8 mouse cellular contexts compared by ENCODE assay signal in the genomic region with DNA sequence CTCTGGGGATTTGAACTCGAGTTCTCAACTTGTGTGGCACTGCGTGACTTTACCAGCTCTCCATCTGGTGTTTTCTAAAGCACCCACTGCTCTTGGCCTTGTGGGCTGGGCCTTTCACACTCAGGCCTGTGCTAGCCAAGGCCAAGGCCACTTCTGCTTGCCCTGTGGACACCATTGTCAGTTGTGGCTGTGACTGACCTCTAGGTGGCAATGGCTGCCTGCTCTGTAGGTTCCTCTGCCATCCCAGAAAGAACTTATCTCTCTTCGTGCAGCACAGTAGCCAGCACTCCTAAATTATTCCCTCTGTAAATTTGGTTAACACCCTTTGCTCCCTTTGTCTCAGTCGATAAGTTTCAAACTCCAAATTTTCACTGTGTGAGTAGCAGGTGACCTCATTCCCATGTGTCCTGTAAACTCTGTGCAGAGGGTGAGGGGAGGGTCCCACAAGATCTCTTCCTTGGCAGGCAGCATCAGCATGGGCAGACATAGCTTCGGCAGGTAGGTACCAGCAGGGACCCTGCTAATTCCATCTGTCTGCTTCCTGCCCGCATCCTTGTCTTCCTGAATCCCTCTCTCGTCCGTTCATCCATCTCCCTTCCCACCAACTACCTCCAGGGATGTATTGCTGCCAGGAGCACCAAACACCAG.
DNase-seq lines count a peak whose midpoint lies in the region; ATAC-seq and TF ChIP-seq lines count a peak whose summit lies in the region.

No protein-coding gene starts in this region.

- H3K4me2 ChIP-seq in hindbrain, embryonic 16.5 days (ENCODE audit: low read length) = no peak overlapping the region
- no peak overlapping the region for H3K4me2 ChIP-seq in limb, embryonic 14.5 days (replicated peaks; ENCODE audit: low read depth, low read length, severe bottlenecking)
- H3K4me2 ChIP-seq in neural tube, embryonic 15.5 days = no peak overlapping the region

- peak; percentile 17 for DNase-seq in gastrocnemius, postnatal 14 days
- no peak for DNase-seq in gastrocnemius, adult 8-10 months (ENCODE audit: low spot score in 2 of 2)
- peak; percentile 80 for DNase-seq in adipocyte (ENCODE audit: low spot score)
- peak; percentile 11 for DNase-seq in embryo, embryonic 11.5 days (ENCODE audit: low read depth, low spot score)
- no peak for DNase-seq in limb, embryonic 14.5 days (ENCODE audit: low spot score)
- DNase-seq in spleen, postnatal 14 days (ENCODE audit: low spot score in 2 of 2) = no peak

- no peaks in the 10 kb centered on the region; the same call in 1 of the 2 replicates for H3K4me1 ChIP-seq in hindbrain, embryonic 16.5 days (ENCODE audit: control insufficient read depth, insufficient read depth, low read depth, low read length)
- no peaks in the 10 kb centered on the region for H3K4me1 ChIP-seq in limb, embryonic 14.5 days (ENCODE audit: control insufficient read depth, insufficient read depth, low read length)
- 0 out of 2 replicates have a peak, but pooled peaks cover 4% of the 10 kb centered on the region for H3K4me1 ChIP-seq in neural tube, embryonic 15.5 days

- H3K27me3 ChIP-seq in hindbrain, embryonic 16.5 days (replicated peaks; ENCODE audit: control insufficient read depth, insufficient read depth, low read length) = no peaks in the 10 kb centered on the region
- no peaks in the 10 kb centered on the region for H3K27me3 ChIP-seq in limb, embryonic 14.5 days (ENCODE audit: control insufficient read depth, insufficient read depth, low read length)
- no peaks in the 10 kb centered on the region for H3K27me3 ChIP-seq in neural tube, embryonic 15.5 days (replicated peaks)

- ATAC-seq in hindbrain, embryonic 16.5 days = peak; percentile 90
- peak; percentile 55; the same call in 1 of the 2 replicates for ATAC-seq in limb, embryonic 14.5 days (ENCODE audit: low FRiP score, low read depth)
- ATAC-seq in neural tube, embryonic 15.5 days (ENCODE audit: low FRiP score) = peak; percentile 76

- no peaks in the 10 kb centered on the region for H3K36me3 ChIP-seq in hindbrain, embryonic 16.5 days (ENCODE audit: control insufficient read depth, insufficient read depth, low read length)
- no peaks in the 10 kb centered on the region for H3K36me3 ChIP-seq in limb, embryonic 14.5 days (ENCODE audit: control insufficient read depth, insufficient read depth, low read length)
- no peaks in the 10 kb centered on the region for H3K36me3 ChIP-seq in neural tube, embryonic 15.5 days

- no peak for TF ChIP-seq POLR2A in limb, embryonic 14.5 days (IDR thresholded peaks at IDR 0.05; ENCODE audit: borderline replicate concordance, extremely low read depth, insufficient read depth, insufficient read length)

- intact Hi-C loops in gastrocnemius, postnatal 14 days (cut with DNase I; ENCODE audit: low total_unique reads) = loop anchor here (5.0 to 10.0 kb wide), 2 partner anchors 239 to 507 kb away; no protein-coding TSS in a partner anchor

- H3K4me3 ChIP-seq in hindbrain, embryonic 16.5 days (ENCODE audit: low read length) = no peak overlapping the region
- no peak overlapping the region for H3K4me3 ChIP-seq in limb, embryonic 14.5 days (replicated peaks; ENCODE audit: low read length)
- H3K4me3 ChIP-seq in neural tube, embryonic 15.5 days (replicated peaks) = no peak overlapping the region

- WGBS in hindbrain, embryonic 16.5 days = 61% methylated on average over 8 of the region's 8 CpGs
- WGBS in limb, embryonic 14.5 days = 63% methylated on average over 8 of the region's 8 CpGs
- WGBS in neural tube, embryonic 15.5 days = 69% methylated on average over 8 of the region's 8 CpGs

- no peak overlapping the region for H3K27ac ChIP-seq in hindbrain, embryonic 16.5 days (ENCODE audit: low read depth, low read length)
- H3K27ac ChIP-seq in limb, embryonic 14.5 days (replicated peaks; ENCODE audit: low read depth, low read length) = no peak overlapping the region
- no peak overlapping the region for H3K27ac ChIP-seq in neural tube, embryonic 15.5 days (replicated peaks)

- no peaks in the 10 kb centered on the region for H3K9me3 ChIP-seq in hindbrain, embryonic 16.5 days (ENCODE audit: control insufficient read depth, low read length)
- H3K9me3 ChIP-seq in limb, embryonic 14.5 days (ENCODE audit: control insufficient read depth, low read length) = no peaks in the 10 kb centered on the region
- H3K9me3 ChIP-seq in neural tube, embryonic 15.5 days (replicated peaks) = no peaks in the 10 kb centered on the region

- H3K9ac ChIP-seq in hindbrain, embryonic 16.5 days (ENCODE audit: low read depth, low read length) = peak overlapping the region; percentile 9; the same call in 1 of the 2 replicates
- no peak overlapping the region for H3K9ac ChIP-seq in limb, embryonic 14.5 days (ENCODE audit: low read depth, low read length, severe bottlenecking)
- no peak overlapping the region for H3K9ac ChIP-seq in neural tube, embryonic 15.5 days (replicated peaks)

Comparison
In these comparisons a context has a peak if more than half of its experiments do, and no peak if none do; other contexts are left out.
1. DNase-seq: peak in gastrocnemius, postnatal 14 days (single experiment), adipocyte (single experiment) and embryo, embryonic 11.5 days (single experiment); none in gastrocnemius, adult 8-10 months (0 of 2), limb, embryonic 14.5 days (single experiment) and spleen, postnatal 14 days (0 of 2).
2. Peak in every context shown above with its lines, with median percentiles within 50 percentile points of each other: ATAC-seq.